ENCODE assay signal across 8 mouse cellular contexts in the genomic region with DNA sequence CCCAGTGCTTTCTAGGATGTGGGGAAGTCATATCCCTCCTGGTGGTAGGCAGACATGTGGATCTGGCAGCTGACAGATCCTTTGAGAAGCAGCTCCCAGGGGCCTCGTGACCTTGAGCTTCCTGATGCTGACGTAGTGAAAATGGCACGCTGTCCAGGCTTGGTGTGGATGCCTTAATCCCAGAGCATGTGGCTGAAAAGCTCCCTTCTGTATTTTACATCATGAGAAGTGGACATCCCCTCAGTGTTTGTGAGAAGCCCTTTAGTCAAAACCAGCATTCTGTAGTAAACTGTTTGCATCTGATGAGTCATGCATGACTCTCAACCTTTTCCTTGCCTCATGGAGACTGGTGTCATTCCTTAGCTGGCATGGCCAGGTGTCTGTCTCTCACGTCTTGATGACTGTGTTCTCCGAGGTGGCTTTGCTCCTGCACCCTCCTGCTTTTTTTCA. TPM values are rescaled to one million over a fixed set of nuclear protein-coding genes. Genes with fewer than 3 reads are reported as not detected.
A peak's percentile ranks its signal among the peaks of the same experiment; 100 is the strongest.
DNase-seq lines count a peak whose midpoint lies in the region; ATAC-seq and TF ChIP-seq lines count a peak whose summit lies in the region.

No protein-coding gene starts in this region.

- H3K4me2 ChIP-seq in liver, embryonic 14.5 days (ENCODE audit: low read depth) = no peak overlapping the region
- no peak overlapping the region for H3K4me2 ChIP-seq in liver, embryonic 11.5 days
- no peak overlapping the region for H3K4me2 ChIP-seq in limb, embryonic 15.5 days

- no peaks in the 10 kb centered on the region for H3K36me3 ChIP-seq in liver, embryonic 14.5 days (replicated peaks; ENCODE audit: control insufficient read depth, insufficient read depth, low read depth)
- no peaks in the 10 kb centered on the region for H3K36me3 ChIP-seq in liver, embryonic 11.5 days (ENCODE audit: control insufficient read depth, insufficient read depth, low read length)
- no peaks in the 10 kb centered on the region; the same call in 1 of the 2 replicates for H3K36me3 ChIP-seq in limb, embryonic 15.5 days

- WGBS in liver, embryonic 14.5 days (ENCODE audit: insufficient replicate concordance) = 54% methylated on average over 5 of the region's 5 CpGs
- WGBS in liver, embryonic 11.5 days = 53% methylated on average over 5 of the region's 5 CpGs
- 43% methylated on average over 5 of the region's 5 CpGs for WGBS in limb, embryonic 15.5 days

- no peak for DNase-seq in liver, embryonic 14.5 days (ENCODE audit: low read depth in 3 of 3, low spot score in 3 of 3)
- DNase-seq in liver, embryonic 11.5 days (ENCODE audit: low spot score) = no peak
- peak; percentile 73 for DNase-seq in adipocyte (ENCODE audit: low spot score)
- DNase-seq in heart, postnatal 14 days = peak; percentile 26 to 36
- DNase-seq in left cerebral cortex, adult 9 months (ENCODE audit: low spot score in 2 of 2) = no peak
- DNase-seq in layer of hippocampus, postnatal 36 days = no peak

- no peaks in the 10 kb centered on the region for H3K27me3 ChIP-seq in liver, embryonic 14.5 days (ENCODE audit: control insufficient read depth, insufficient read depth, low read length)
- no peaks in the 10 kb centered on the region for H3K27me3 ChIP-seq in liver, embryonic 11.5 days (replicated peaks; ENCODE audit: control insufficient read depth, insufficient read depth, low read length)
- H3K27me3 ChIP-seq in limb, embryonic 15.5 days = no peaks in the 10 kb centered on the region

- H3K9me3 ChIP-seq in liver, embryonic 14.5 days (ENCODE audit: control insufficient read depth, low read length) = no peaks in the 10 kb centered on the region
- no peaks in the 10 kb centered on the region for H3K9me3 ChIP-seq in liver, embryonic 11.5 days (ENCODE audit: control insufficient read depth, low read length)
- no peaks in the 10 kb centered on the region for H3K9me3 ChIP-seq in limb, embryonic 15.5 days

- H3K27ac ChIP-seq in liver, embryonic 14.5 days = no peak overlapping the region
- no peak overlapping the region; the same call in 1 of the 2 replicates for H3K27ac ChIP-seq in liver, embryonic 11.5 days (ENCODE audit: low read depth, low read length)
- H3K27ac ChIP-seq in limb, embryonic 15.5 days = peak overlapping the region; percentile 78

- H3K4me3 ChIP-seq in liver, embryonic 14.5 days (ENCODE audit: insufficient read depth in 1 of 2, low read depth in 2 of 2, low read length in 2 of 2) = no peak overlapping the region
- H3K4me3 ChIP-seq in liver, embryonic 11.5 days (ENCODE audit: low read depth, low read length) = no peak overlapping the region
- no peak overlapping the region for H3K4me3 ChIP-seq in limb, embryonic 15.5 days

- no peak for TF ChIP-seq EP300 in liver, embryonic 14.5 days (IDR thresholded peaks at IDR 0.05; ENCODE audit: low read depth)

- ATAC-seq in liver, embryonic 14.5 days (ENCODE audit: insufficient read depth) = 0 out of 2 replicates have a peak, but pooled peaks have one; percentile 18
- ATAC-seq in liver, embryonic 11.5 days (replicated peaks; ENCODE audit: low FRiP score) = no peak
- ATAC-seq in limb, embryonic 15.5 days (ENCODE audit: insufficient number of reproducible peaks, low FRiP score, low TSS enrichment, low read depth) = 0 out of 2 replicates have a peak, but pooled peaks have one; percentile 12
- no peak for ATAC-seq in frontal cortex, adult (ENCODE audit: low TSS enrichment)

- TF ChIP-seq CTCF in liver, embryonic 14.5 days (IDR thresholded peaks at IDR 0.05; ENCODE audit: low read depth) = no peak

- intact Hi-C loops in heart, postnatal 14 days (cut with DNase I) = no loop called here

- H3K4me1 ChIP-seq in liver, embryonic 14.5 days (replicated peaks; ENCODE audit: control insufficient read depth in 2 of 2, insufficient read depth in 2 of 2, low read length in 1 of 2) = peaks cover 0 to 15% of the 10 kb centered on the region in 2 experiments; a peak in 2 of 4 replicates
- peaks cover 27% of the 10 kb centered on the region for H3K4me1 ChIP-seq in liver, embryonic 11.5 days (replicated peaks; ENCODE audit: control insufficient read depth, insufficient read depth, low read length)
- peaks cover 33% of the 10 kb centered on the region for H3K4me1 ChIP-seq in limb, embryonic 15.5 days

- no peak overlapping the region for H3K9ac ChIP-seq in liver, embryonic 14.5 days (replicated peaks)
- H3K9ac ChIP-seq in liver, embryonic 11.5 days (ENCODE audit: low read depth, low read length) = no peak overlapping the region
- H3K9ac ChIP-seq in limb, embryonic 15.5 days = no peak overlapping the region

RNA-seq across cellular contexts. Expression of gene Ano6, which starts 14.4 kb away (rescaled TPM):
- 3.7 and 4.7 TPM in 2 replicates for polyA plus RNA-seq in liver, embryonic 14.5 days (2012; rRNA removed)
- 6.3 and 9.0 TPM in 2 replicates for polyA plus RNA-seq in liver, embryonic 14.5 days (2014; fragmentation: Nextera tagmentation; extraction: Ambion mirVana)
- 28.3 and 30.1 TPM in 2 replicates for polyA plus RNA-seq in liver, embryonic 11.5 days (2014; fragmentation: Nextera tagmentation; extraction: Ambion mirVana)
- total RNA-seq in heart, postnatal 14 days (2021) = 10 to 100 TPM; 38.9 to 39.7 TPM
- polyA plus RNA-seq in limb, embryonic 15.5 days (2015; fragmentation: Nextera tagmentation; extraction: Ambion mirVana) = 50.3 and 51.6 TPM in 2 replicates
- total RNA-seq in layer of hippocampus, postnatal 36 days (2021) = 10 to 100 TPM; 26.7 TPM

Comparison
In these comparisons a context has a peak if more than half of its experiments do, and no peak if none do; other contexts are left out.
1. ATAC-seq: peak in liver, embryonic 14.5 days (single experiment) and limb, embryonic 15.5 days (single experiment); none in liver, embryonic 11.5 days (single experiment) and frontal cortex, adult (single experiment).
2. DNase-seq: peak in adipocyte (single experiment) and heart, postnatal 14 days (2 of 2); none in liver, embryonic 14.5 days (0 of 3), liver, embryonic 11.5 days (single experiment), left cerebral cortex, adult 9 months (0 of 2) and layer of hippocampus, postnatal 36 days (0 of 2).